Mouse (Mus musculus) kidney, adult 8-10 months (tissue): ENCODE results near the gene Dnajc13.

Experiments used
- DNase-seq, 2 experiments: peaks; one replicate each; pipeline ENCODE4 v3.0.0; 2022

Gene Dnajc13

DNA sequence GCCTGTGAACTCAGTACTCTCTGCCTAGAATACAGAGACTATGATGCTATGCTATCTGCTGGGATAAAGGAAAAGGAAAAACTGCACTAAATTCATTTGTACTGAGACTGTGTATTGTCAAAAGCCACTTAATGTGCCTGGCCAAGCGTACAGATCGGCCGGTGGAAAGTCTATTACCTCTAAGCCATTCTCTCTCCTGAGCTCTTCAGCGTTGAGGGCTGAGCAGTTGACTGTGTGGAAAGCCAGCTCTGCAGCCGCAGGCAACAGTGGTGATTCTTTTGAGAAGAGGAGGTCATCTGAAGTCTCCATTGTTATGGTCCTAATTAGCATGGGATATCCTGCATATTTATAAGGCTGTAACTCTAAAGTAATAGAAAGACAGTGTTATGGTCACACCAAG is 80.4 kb downstream of the Dnajc13 start:
- no peak for DNase-seq

DNA sequence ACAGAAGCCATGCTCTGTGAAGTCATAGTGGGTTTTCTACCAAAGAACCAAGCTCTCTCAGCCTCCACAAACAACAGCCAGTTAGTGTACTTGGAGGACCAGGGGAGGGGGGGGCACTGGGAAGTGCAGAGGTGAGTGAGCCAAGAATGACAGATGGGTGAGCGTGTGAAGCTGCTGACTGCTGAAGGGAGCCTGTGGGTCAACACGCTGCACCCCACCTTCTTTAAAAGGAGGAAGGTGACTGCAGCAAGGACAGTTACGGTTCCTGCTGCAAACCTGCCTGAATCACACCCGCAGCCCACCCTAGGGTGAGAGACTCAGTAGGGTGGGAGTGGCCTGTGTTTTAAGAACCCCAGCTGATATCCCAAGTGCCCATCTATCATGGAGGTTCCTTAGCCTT is 81.1 kb downstream of the Dnajc13 start:
- no peak for DNase-seq

DNA sequence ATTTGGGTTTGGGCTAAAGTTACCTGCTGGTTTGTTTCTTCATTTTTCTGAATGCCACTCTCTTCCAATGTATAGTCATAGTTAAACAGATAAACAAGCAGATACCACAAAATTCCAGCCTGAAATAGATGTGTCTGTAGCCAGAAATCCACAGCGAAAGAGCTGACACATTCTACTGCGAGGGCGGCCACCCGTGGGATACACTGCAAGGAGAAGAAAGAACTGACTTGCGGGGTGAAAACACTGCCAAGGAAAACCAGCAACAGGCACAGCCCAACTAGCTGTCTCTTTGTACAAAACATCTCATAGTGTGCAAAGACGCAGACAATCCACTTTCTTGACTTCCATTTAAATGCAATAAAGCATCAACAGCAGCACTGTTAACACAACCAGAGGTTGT is 82.7 kb downstream of the Dnajc13 start:
- no peak for DNase-seq

DNA sequence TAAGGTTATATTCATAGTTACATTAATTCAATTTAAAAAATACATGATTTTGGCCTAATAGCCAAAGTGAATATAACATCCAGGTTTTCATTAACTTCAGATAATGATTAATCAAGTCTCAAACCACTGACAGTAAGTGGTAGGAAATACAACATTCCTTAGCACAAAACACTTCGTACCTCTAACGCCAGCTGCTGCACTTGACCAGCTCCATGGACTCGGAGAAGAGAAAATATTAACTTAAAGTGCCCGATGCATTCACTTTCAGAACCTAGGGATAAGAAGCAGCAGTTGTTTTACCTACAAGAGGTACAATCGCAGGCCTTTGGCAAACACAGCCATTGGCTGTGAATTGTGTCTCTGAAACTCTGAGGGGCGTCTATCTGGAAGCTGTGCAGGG is 90.4 kb downstream of the Dnajc13 start:
- peak; percentile 50 to 74 for DNase-seq

DNA sequence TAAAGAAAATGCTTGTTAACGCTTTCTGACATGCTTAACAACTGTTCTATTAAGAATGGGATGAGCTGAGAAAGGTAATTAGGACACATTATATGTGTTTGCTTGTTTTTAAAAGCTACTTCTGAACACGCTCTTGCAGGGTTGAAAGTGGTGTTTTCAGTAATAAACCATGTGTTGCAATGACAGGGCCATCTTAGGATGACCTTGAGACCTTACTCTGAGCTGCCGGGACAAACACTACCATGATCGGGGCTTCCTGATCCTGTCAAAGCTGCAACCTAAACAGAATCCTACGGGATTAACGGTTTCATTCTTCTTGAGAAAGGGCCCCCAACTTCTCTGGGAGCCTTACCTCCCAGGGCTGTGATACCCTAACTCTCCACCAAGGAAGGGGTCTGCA is 91.1 kb downstream of the Dnajc13 start:
- peak in 1 of 2 experiments; percentile 11 for DNase-seq

DNA sequence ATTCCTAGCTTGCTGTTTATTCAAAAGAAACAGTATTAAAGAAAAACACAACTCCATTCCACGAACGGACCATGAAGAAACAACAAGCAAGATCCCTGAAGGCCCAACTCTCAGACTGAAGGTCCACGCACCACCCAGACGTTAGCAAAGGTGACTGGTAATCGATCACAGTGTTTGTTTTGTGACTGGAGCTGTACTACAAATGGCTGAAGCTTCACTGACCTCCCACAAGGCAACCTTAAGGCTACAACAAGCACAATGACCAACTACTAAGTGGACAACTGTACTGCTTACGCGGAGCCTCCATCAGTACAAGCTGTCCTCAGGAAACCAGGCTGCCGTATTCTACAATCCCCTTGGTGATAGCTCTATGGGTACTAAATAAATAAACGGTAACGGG is 92.7 kb downstream of the Dnajc13 start:
- no peak for DNase-seq

DNA sequence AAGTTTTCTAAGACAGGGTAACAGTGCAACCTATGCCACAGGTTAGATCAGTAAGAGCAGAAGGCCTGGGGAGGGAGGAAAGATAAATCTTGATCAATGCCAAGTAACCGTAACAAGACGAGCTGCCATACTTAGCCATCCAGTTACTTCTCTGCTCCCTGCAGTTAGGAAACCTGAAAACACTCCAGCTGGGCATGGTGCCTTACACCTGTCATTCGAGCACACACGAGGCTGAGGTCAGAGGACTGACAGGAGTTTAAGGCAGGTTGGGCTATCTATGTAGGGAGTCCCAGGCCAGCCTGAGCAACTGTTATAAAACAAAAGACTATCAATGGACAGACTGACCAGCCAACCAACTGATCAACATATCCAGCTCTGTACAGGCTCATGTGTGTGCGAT is 96.8 kb downstream of the Dnajc13 start:
- DNase-seq: no peak

DNA sequence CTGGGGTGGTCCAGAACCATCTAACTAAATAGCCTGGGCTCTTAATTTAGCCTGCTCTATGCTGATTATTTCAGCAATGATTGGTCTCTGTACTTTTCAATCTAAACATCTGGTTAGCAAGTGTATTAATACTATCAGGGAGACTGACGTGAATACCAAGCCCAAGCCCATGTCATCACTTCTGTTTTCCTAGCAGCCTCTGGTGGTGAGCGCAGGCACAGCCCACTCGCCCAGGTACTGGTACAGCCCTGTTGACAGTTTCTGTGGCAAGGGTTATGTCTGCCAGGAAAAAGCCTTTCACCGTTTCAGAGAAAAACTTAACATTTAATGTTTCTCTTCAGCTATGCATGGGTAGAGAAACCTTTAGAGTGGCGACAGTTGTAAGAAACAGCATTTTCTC is 98.5 kb downstream of the Dnajc13 start:
- DNase-seq: no peak

DNA sequence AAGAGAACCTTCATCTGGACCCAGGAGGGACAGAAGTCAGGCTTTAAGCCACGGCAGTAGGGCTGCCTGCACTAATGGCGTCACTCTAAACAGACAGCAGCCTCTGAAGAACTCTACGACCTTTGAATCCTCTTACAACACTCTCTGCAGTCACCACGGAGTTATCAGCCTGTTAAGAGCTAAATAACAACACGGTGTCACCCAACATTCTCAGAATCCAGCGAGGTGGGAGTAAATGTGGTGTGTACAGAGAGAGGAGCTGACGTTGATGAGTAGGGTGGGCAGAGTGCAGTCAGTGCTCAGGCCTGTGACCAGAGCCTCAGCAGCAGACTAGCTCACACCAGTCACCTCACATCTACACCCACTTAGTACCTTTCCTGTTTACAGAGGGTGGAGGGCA is 101.6 kb downstream of the Dnajc13 start:
- no peak for DNase-seq

DNA sequence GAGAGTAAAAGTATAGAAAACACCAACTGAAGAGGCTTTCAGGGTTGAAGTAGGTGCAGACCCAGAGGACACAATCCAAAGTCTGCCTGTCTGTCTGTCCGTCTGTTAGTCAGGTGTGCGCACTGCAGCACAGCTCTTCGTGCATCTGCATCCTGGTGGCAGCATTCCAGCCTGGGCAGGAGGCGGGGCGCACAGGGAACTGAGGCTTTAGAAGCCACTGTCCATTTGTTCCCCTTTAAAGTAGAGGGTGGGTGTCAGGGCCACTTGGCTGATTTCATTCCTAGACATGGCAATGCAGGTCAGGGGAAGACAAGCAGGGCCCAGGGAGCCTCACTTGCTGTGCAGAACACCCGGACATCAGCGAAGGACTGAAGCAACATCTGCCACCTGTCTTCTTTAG is 105.4 kb downstream of the Dnajc13 start:
- DNase-seq: no peak

DNA sequence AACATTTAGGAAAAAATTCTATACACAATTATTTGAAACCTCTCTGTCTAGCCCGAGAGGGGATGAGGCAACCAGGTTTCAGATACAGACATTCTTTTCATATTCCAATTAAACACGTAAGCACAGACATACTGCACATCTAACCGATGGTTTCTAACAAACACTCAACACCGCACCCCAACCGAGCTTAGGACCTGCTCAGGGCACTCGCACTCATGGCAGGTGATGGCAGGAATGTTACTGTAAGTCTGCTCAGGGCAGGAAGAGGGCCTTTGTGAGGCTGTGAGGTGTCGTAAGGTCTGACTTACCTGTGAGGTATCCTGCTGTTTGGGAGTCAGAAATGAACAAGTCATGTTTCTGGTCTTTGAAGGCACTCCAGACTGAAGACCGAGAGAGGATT is 106.2 kb downstream of the Dnajc13 start:
- DNase-seq: no peak

DNA sequence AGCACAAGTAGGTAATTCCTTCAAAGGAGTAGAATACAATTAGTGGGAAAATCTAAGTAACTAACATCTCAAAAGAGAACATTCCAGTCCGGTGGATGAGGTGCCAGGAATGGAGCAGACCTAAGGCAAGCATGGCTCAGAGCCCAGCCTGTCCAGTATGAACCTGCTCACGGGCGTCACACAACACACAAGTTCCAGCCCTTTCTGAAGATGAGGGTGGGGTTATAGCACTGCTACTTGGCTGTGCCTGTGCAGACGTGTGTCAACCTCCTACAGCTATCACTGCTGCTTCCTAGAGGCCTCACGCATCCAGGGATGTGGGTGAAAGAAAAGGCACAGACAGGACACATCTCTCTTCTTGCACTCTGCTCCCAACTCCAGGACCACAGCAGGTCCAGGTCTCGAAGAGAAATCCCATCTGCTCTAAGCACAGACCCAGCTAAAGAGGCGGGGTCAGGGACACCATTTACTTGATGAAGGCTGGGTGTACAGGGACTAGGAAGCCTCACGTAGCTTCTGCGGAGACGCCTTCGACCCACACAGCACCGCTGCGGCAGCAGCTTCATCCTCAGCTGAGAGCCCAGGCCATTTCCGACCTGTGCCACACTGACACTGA is 107.5 kb downstream of the Dnajc13 start:
- peak; percentile 12 to 19 for DNase-seq

DNA sequence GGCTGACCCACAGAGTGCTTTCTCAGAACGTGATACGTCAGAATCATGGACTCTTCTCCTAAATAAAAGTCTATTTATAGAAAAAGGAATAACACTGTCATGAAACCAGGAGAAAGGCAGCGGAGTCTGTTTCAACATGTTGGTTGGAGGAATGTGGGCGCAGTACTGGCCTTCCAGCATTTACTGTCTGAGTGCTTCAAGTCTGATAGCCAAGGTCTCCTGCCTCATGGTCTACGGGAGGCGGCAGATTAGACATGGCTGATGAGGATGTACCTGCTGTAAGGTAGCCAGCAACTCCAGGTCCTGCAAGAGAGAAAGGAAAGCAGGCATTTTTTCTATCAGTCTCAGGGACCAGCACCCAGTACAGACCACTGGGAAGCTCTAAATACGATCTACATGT is 110.6 kb downstream of the Dnajc13 start:
- no peak for DNase-seq

DNA sequence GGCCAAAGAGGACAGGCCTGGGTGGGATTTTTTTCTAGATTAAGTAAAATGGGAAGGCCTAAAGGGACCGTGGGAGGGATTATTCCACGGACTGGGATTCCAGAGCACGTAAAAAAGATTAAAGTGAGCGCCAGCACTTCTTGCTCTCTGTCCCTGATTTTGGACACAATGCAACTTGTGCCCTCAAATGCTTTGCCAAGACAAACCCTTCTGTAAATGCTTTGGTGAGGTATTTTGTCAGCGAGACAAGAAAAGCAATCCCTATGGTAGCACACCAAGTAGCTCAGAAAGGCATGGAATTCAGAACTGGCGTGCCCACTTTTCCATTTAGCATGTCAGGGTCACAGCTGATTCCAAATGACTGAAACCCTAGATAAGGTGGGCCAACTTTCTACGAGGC is 113.8 kb downstream of the Dnajc13 start:
- DNase-seq: no peak

DNA sequence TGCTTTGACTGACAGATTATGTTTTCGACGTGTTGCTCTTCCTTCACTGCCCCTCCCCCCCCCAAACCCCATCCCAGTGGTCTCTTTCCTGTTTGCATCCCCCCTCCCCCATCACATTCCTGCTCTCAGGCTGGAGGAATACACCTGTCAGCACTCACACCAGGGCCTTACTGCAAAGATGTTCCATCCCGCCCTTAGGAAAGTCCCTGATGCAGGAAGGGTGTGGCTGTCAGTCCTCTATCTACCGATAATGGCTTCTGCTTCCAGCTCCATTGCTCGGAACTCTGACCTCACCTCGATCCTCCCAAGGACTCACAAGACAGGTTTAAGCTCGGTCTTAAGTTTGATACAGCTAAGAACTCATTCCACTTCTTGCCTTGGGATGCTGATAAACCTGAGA is 116.0 kb downstream of the Dnajc13 start:
- DNase-seq: no peak

DNA sequence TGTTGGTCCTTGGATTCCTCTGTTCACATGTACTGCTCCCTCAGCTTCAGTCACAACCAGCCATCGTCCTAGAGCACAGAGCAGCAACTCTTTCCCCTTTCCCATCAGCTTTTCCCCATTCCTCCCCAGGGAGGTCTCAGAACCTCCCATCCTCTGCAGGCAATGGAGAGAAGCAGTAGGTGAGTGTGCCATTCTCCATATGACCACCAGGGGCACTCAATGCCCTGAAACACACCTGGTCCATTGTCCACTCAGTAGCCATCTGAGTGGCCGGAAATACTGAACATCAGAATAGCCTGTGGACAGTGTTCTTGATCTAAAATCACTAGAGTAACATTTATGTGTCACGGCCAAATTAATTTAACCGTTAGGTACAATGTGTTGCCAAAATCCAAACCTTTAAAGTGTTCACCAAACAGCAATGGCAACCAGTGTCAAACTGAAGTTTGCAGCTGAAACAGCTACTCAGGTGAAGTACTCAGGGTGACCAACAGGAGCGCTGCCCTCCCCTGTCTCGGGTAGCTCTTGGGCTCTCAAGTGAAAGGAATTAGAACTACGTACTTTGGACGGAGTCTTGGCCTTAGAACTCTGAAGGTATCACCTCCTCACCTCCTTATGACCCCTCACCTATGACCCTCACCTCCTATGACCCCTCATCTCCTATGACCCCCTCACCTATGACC is 118.3 kb downstream of the Dnajc13 start:
- no peak for DNase-seq

DNA sequence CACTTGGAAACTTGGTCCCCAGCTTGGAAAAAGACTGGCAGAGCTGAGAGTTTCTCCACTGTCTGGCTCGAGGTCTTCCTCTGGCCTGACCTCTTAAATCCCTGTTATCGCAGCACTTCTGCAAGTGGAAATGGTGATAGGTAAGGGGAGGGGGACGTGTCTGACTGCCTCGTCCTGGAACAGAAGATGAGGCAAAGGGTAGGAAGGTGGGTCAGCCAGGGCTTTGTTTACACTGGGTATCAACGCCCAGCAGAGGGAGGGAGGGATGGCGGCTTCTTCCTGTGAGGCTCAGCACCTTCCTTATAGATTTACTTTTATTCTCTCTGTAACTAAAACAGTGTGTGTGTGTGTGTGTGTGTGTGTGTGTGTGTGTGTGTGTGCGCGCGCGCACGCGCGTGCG is 119.9 kb downstream of the Dnajc13 start:
- no peak for DNase-seq

DNA sequence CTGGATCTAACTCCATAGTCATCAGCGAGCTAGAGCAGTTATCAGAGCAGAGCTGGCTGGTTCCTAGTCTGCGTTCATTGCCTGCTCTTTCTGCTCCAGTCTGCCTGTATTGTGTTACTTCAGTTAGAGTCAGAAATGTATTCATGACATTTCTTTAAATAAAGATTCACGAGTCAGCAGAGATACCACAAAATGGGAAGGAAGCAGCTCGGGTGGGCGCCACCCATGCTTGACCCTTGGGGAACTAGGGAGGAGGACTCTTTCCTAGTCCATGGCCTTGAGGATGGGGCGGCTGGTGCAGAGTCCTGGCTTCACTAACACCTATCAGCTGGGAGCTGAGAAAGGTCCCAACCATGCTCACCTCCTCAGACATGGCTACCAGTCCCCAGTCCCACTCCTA is 122.4 kb downstream of the Dnajc13 start:
- no peak for DNase-seq

DNA sequence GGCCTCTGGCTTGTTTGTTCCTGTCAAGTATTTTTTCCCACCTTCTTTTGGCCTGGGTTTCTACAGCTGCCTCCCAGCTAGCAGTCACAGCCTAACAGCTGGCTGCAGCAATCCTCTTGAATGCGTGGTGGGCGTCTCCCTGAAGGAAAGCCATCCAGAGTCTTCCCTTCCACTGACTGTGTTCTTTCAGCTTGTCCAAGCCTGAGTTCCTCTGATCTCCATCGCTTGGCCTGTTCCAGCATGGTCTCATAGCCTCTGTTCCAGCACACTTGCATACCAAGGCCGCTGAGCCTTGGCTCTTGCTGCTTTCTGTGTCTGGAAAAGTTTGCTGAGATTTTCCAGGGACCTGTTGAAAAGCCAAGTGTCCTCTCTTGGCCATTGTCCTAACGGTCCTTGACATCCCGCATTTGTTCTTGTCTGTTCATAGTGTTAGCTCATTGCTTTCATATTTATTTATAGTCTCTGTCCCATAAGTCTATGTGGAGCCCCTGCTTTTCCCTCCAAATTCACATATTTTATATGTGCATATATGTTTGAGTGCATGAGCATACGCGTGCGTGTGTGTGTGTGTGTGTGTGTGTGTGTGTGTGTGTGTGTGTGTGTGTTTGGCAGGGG is 132.5 kb downstream of the Dnajc13 start:
- DNase-seq: no peak

DNA sequence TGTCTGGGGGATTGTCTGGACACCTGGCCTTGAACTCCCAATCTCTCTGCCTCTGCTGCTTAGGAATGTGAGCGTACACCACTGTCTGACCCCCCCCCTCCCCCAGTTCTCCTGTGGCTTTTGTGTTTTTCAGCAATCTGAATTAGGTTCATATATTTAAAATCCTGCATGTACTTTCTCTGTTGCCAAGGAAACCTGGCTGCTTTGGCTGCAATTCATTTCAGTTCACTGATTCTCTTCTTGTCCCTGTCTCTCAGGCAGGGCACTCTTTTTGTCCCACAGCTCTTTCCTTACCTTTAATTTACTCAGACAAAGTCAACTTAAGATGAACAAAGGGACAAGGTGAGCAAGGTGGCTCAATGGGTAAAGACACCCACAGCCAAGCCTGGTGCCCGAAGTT is 134.6 kb downstream of the Dnajc13 start:
- DNase-seq: no peak

DNA sequence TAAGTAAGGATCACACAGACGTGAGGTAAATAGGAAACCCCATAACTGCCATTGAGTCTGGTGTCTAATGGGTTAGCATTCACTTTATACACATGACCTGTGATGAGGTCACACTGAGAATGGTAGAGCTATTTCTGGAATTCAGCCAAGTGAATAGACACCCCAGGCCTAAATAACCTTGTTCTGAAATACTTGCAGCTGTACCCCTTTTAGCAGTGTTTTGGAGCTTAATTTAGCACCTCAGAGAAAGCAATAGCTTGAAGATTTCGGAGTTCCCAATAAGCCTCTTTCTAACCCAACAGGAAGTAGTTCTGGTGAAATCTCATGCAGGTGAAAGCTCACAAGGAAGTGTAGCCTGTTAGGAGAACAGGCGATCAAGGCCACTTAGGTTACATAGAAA is 135.9 kb downstream of the Dnajc13 start, which contains the start of gene Ackr4:
TSS of gene Ackr4 (minus strand) at position 101 of the 400 bp plus-strand sequence.
- no peak for DNase-seq

DNA sequence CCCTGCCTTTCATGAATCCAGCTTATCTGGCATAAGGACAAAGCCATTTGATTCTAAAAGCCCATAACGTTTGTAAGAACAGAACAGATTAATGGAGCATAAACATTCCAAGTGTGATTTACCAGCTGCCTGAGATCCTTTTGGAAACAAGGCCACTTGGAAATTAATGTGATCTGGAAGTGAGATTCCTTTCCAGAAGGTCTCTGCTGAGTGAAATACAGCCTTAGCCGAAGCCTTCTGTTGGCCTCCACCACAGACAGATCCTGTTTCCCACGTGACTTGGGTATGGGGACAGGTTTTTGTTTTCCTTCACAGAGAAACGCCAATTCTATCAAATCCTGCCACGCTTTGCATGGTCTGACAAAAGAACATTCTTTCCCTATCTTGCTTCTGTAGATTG is 139.1 kb downstream of the Dnajc13 start:
- no peak for DNase-seq

DNA sequence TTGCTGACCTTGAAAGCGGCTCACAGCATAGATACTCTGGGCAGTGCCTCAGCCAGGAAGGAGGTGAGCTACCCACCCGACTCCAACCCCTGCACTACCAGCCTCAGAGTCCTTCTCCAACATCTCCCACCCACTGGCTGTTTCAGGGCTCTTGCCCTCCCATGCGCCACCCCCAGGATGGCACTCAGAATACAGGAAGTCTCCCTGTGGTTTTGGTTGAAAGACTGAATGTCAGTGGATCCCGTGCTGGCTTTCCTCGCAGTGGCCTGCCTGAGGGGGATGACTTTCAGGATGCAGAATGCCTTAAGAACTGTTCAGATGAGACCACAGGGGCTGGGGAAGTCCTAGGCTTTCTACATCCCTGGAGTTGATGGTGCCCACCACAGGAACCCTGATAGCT is 139.6 kb downstream of the Dnajc13 start:
- no peak for DNase-seq

DNA sequence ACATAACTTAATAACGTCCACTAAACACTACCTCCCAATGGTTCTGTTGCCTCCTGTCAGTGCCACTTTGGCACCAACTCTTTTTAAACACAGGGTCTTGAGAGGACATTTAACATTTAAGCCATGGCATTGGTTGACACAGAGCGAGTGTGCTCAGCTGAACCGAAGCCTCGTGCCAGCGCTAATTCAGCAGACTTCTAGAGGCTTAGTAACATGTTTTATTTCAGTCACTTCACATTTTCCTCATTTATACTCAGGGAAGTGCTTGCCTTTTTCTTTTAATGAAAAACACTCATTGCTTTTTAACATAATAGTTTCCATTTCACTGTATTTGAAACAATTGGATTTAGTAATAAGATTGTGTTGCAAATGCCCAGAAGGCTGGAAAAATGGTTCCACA is 153.6 kb downstream of the Dnajc13 start:
- no peak for DNase-seq
